Mouse (Mus musculus) limb, embryonic 13.5 days (tissue): ENCODE measurements around the gene Tpcn2. TPM values are rescaled to one million over a fixed set of nuclear protein-coding genes. Genes with fewer than 3 reads are reported as not detected.

ENCODE experiments used
- ATAC-seq: fragments of 200-750 bp; cut with Nextera tagmentation; 2 replicates; pipeline ENCODE4 v1.8.0; 2017; ENCODE audit warnings: low read depth, moderate number of reproducible peaks, moderate TSS enrichment; ENCODE audit not compliant: low FRiP score
- H3K27ac ChIP-seq: fragments of 300-500 bp; sonication (generic); 2 replicates; pipeline ENCODE4 v1.5.1; 2015; ENCODE audit warnings: inconsistent platforms, mild to moderate bottlenecking, moderate library complexity
- H3K27me3 ChIP-seq: fragments of 300-500 bp; sonication (generic); 2 replicates; pipeline ENCODE4 v1.6.1; 2015; ENCODE audit warnings: mild to moderate bottlenecking, inconsistent platforms
- H3K36me3 ChIP-seq: fragments of 300-500 bp; sonication (generic); 2 replicates; pipeline ENCODE4 v1.6.1; 2015; ENCODE audit warnings: inconsistent platforms, mild to moderate bottlenecking, moderate library complexity
- H3K4me1 ChIP-seq: fragments of 300-500 bp; sonication (generic); 2 replicates; pipeline ENCODE4 v1.6.1; 2015; ENCODE audit warnings: inconsistent platforms
- H3K4me2 ChIP-seq: fragments of 300-500 bp; sonication (generic); replicated peaks from 2 replicates; pipeline ENCODE4 v1.6.1; 2015; ENCODE audit warnings: inconsistent platforms, mild to moderate bottlenecking, moderate library complexity
- H3K4me3 ChIP-seq: fragments of 300-500 bp; sonication (generic); 2 replicates; pipeline ENCODE4 v1.5.1; 2015; ENCODE audit warnings: moderate library complexity, mild to moderate bottlenecking, inconsistent platforms
- H3K9ac ChIP-seq: fragments of 300-500 bp; sonication (generic); 2 replicates; pipeline ENCODE4 v1.6.1; 2015; ENCODE audit warnings: mild to moderate bottlenecking, inconsistent platforms
- H3K9me3 ChIP-seq: fragments of 300-500 bp; sonication (generic); 2 replicates; pipeline ENCODE4 v1.6.1; 2016; ENCODE audit warnings: inconsistent platforms
- WGBS: fragments of 180-500 bp; shearing (Covaris S2); methylation state at CpG from one replicate; pipeline ENCODE4 v1.1.7; 2015; 5-methylcytosine and 5-hydroxymethylcytosine counted together
- polyA plus RNA-seq: library from polyadenylated mRNA; unstranded; fragments of >200 nt; fragmentation: Nextera tagmentation; extraction: Ambion mirVana; gene quantifications from 2 replicates; pipeline ENCODE4 v1.2.1, GENCODE M21; 2015

Tpcn2 gene
- polyA plus RNA-seq, 1 experiment from 2014 or later, result 12.6 TPM

DNA sequence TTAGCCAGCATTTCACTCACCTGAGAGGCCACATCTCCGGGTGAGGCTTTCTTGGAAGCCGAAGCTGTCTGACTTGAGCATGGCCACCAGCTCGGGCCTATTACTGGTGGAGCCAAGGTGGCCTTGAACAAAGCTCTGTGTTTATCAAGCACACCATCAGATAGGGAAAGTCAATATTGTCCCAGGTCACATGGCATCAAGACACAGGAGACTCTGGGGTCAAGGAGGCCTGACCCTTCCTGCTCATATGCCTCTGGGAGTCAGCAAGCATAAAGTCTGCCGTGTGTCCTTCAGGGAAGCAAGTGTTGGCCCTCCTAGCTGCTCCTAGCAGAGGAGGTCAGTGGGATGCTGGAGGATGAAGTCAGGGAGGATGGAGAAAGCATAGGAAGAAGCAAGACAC is 75.8 kb downstream of the Tpcn2 start, which contains the start of gene 1810010D01Rik:
Gene 1810010D01Rik, minus strand, starts transcription at position 114 of the 400 bp plus-strand sequence.
- no peak for ATAC-seq
- Histone ChIP-seq H3K27ac (peak within 1 kb of the TSS; percentile 96), H3K4me1 (peaks cover 59% of the 10 kb centered on the region), H3K9me3 (no peaks in the 10 kb centered on the region), H3K36me3 (no peaks in the 10 kb centered on the region), H3K27me3 (no peaks in the 10 kb centered on the region), H3K4me2 (no peak within 1 kb of the TSS), H3K4me3 (no peak within 1 kb of the TSS), H3K9ac (no peak within 1 kb of the TSS; the same call in 1 of the 2 replicates)
- WGBS, result 84% methylated on average over 4 of the region's 4 CpGs

DNA sequence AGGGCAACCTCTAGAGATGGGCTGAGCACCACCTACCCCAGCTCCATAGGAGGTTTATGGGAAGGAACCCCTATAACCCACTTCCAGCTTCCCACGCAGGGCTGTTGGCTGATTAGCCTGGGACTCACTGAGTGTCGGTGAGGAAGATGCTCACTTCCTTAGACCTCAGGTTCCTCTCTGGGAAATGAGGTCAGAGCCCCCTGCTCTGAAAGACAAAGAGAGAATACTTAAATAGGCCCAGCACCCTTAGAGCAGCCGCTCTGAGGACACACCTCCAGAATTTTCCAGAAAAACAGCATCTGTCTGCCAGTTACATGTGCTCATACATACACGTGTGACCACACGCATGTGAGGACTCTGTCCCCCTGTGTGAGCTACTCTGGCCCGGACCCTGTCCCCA is 77.0 kb downstream of the Tpcn2 start:
- Histone ChIP-seq H3K4me2 (peak overlapping the region; percentile 54), H3K36me3 (no peaks in the 10 kb centered on the region), H3K27me3 (no peaks in the 10 kb centered on the region), H3K9me3 (no peaks in the 10 kb centered on the region), H3K4me3 (no peak overlapping the region), H3K4me1 (peaks cover 47% of the 10 kb centered on the region), H3K27ac (peak overlapping the region; percentile 96), H3K9ac (peak overlapping the region; percentile 69)
- WGBS, result 51% methylated on average over 6 of the region's 6 CpGs
- no peak for ATAC-seq

GRCm38 (mm10) chr7:145206056-145206610 is 77.7 kb downstream of the Tpcn2 start:
- ATAC-seq, result peak; percentile 91
- no peaks in the 10 kb centered on the region; the same call in 1 of the 2 replicates for H3K36me3 ChIP-seq

GRCm38 (mm10) chr7:145205363-145205902 is 78.4 kb downstream of the Tpcn2 start:
- Histone ChIP-seq H3K27me3 (no peaks in the 10 kb centered on the region), H3K9me3 (peaks cover 8% of the 10 kb centered on the region), H3K4me2 (peak overlapping the region; percentile 54), H3K27ac (peak overlapping the region; percentile 96), H3K4me3 (no peak overlapping the region), H3K9ac (0 out of 2 replicates have a peak overlapping the region, but pooled peaks have one; percentile 69), H3K36me3 (no peaks in the 10 kb centered on the region; the same call in 1 of the 2 replicates), H3K4me1 (peaks cover 36% of the 10 kb centered on the region)
- ATAC-seq, result no peak
- WGBS, result 89% methylated on average over 4 of the region's 4 CpGs

More at GRCm38 (mm10) chr7:145206056-145206610, 77.7 kb downstream of the Tpcn2 start:
- WGBS, result 2% methylated on average over 34 of the region's 34 CpGs
- Histone ChIP-seq H3K9me3 (peaks cover 7% of the 10 kb centered on the region), H3K4me1 (peaks cover 42% of the 10 kb centered on the region), H3K4me3 (peak overlapping the region; percentile 14; the same call in 1 of the 2 replicates), H3K9ac (peak overlapping the region; percentile 69), H3K27ac (peak overlapping the region; percentile 96), H3K4me2 (peak overlapping the region; percentile 54), H3K27me3 (no peaks in the 10 kb centered on the region)

DNA sequence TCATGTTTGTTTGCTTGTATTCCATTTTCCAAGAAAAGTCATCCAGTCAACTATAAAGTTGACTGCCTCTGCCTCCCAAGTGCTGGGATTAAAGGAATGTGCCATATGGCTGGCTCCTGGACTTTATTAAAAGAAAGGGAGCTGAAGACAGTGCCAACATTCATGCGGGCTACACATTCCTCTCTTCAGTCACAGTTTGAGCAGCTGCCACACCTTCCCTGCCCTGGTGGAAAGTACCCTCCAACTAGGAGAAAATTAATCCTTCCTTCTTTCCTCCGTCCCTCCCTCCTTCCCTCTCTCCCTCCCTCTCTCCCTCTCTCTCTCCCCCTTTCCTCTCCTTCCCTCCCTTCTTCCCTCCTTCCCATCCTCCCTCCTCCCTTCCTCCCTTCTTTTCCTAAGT is 84.1 kb downstream of the Tpcn2 start:
- H3K4me2 ChIP-seq, result no peak overlapping the region
- peak overlapping the region; percentile 58; the same call in 1 of the 2 replicates for H3K27ac ChIP-seq
- no peaks in the 10 kb centered on the region for H3K27me3 ChIP-seq
- no peak for ATAC-seq
- H3K36me3 ChIP-seq, result no peaks in the 10 kb centered on the region; the same call in 1 of the 2 replicates
- WGBS, result 11% methylated on average over 2 of the region's 2 CpGs
- no peak overlapping the region for H3K4me3 ChIP-seq
- no peak overlapping the region for H3K9ac ChIP-seq
- H3K9me3 ChIP-seq, result peaks cover 8% of the 10 kb centered on the region
- H3K4me1 ChIP-seq, result peaks cover 35% of the 10 kb centered on the region

DNA sequence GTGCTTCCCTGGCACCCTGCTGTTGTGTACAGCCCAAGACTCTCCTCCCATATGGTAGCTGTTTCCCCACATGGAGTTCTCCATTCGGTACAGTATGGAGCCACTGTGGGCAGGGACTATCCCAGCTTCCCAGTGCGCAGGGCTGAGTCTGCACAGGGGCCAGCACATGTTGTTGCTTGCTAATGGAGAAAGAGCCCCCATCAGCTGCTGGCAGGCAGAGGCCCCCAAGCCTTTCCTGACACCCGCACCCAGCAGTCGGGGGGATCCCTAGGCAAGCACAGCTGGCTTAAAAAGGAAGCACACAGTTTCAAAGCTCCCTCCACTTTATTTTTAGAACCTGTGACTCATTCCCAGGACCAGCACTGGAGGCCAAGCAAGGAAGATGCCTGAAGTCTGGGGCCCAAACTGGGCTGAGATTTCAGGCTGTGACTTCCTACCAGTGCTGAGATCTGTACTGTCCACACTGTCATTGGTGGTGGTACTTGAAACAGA is 85.5 kb downstream of the Tpcn2 start:
- H3K27me3 ChIP-seq, result no peaks in the 10 kb centered on the region
- H3K36me3 ChIP-seq, result no peaks in the 10 kb centered on the region; the same call in 1 of the 2 replicates
- no peak overlapping the region for H3K4me2 ChIP-seq
- H3K4me1 ChIP-seq, result peaks cover 46% of the 10 kb centered on the region
- H3K9ac ChIP-seq, result no peak overlapping the region
- no peak overlapping the region for H3K4me3 ChIP-seq
- peaks cover 8% of the 10 kb centered on the region for H3K9me3 ChIP-seq
- 30% methylated on average over 4 of the region's 4 CpGs for WGBS
- peak overlapping the region; percentile 78 for H3K27ac ChIP-seq
- no peak for ATAC-seq

DNA sequence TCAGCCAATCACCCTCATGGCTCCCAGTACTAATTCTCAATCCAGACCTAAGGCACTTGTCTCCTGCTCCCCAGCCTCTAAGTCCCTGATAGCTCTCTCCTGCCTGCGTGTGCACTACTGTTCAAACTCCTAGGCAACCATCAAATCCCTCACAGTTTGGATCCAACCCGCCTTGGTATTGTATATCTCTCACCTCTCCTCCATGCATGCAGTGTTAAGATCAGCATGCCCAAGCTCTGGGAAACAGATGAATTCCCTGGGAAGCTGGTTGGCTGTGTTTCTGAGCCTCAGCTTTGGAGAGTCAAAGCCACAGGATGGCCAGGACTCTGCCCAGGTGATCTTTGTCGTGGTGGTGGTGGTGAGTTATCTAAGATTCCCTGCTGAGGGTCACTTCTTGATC is 86.1 kb downstream of the Tpcn2 start:
- H3K27ac ChIP-seq, result peak overlapping the region; percentile 78; the same call in 1 of the 2 replicates
- WGBS, result 44% methylated on average over 3 of the region's 3 CpGs
- no peak overlapping the region for H3K4me3 ChIP-seq
- no peak for ATAC-seq
- H3K9me3 ChIP-seq, result peaks cover 8% of the 10 kb centered on the region
- H3K4me2 ChIP-seq, result no peak overlapping the region
- no peaks in the 10 kb centered on the region for H3K27me3 ChIP-seq
- no peaks in the 10 kb centered on the region; the same call in 1 of the 2 replicates for H3K36me3 ChIP-seq
- H3K4me1 ChIP-seq, result peaks cover 48% of the 10 kb centered on the region
- H3K9ac ChIP-seq, result no peak overlapping the region

- ATAC-seq, result no peak
- WGBS, result 74% methylated on average over 3 of the region's 3 CpGs
- no peak overlapping the region for H3K9ac ChIP-seq
- no peak overlapping the region for H3K4me3 ChIP-seq
- H3K27ac ChIP-seq, result no peak overlapping the region
- H3K27me3 ChIP-seq, result no peaks in the 10 kb centered on the region
- H3K36me3 ChIP-seq, result no peaks in the 10 kb centered on the region; the same call in 1 of the 2 replicates
- peaks cover 8% of the 10 kb centered on the region for H3K9me3 ChIP-seq
- no peak overlapping the region for H3K4me2 ChIP-seq
- H3K4me1 ChIP-seq, result peaks cover 55% of the 10 kb centered on the region
Observed at GRCm38 (mm10) chr7:145197042-145197441, 86.8 kb downstream of the Tpcn2 start.

DNA sequence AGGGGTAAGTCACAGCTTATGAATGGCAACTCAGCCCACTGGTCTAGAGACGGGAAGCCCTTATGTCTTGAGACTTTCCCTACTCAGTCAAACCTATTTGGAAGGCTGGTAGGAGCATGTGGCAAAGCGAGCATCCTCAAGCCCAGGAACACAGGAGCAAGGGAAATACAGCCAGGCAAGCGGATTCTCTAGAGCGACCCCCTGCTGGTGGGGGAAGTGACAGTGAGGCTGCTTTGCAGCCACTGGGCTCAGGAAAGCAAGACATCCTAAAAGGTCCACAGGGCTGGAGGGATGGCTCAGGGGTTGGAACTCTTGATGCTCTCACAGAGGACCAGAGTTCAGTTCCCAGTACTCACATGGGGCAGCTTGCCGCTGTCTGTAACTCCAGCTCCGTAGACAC is 87.5 kb downstream of the Tpcn2 start:
- H3K4me3 ChIP-seq, result no peak overlapping the region
- peaks cover 55% of the 10 kb centered on the region for H3K4me1 ChIP-seq
- 83% methylated on average over 6 of the region's 6 CpGs for WGBS
- no peak overlapping the region for H3K9ac ChIP-seq
- no peaks in the 10 kb centered on the region; the same call in 1 of the 2 replicates for H3K36me3 ChIP-seq
- H3K4me2 ChIP-seq, result no peak overlapping the region
- no peak for ATAC-seq
- H3K9me3 ChIP-seq, result peaks cover 3% of the 10 kb centered on the region
- no peak overlapping the region for H3K27ac ChIP-seq
- H3K27me3 ChIP-seq, result no peaks in the 10 kb centered on the region

GRCm38 (mm10) chr7:145195186-145195927 is 88.5 kb downstream of the Tpcn2 start:
- Histone ChIP-seq H3K9me3 (no peaks in the 10 kb centered on the region), H3K27me3 (no peaks in the 10 kb centered on the region), H3K4me2 (no peak overlapping the region), H3K36me3 (no peaks in the 10 kb centered on the region), H3K9ac (no peak overlapping the region), H3K27ac (peak overlapping the region; percentile 87), H3K4me1 (peaks cover 55% of the 10 kb centered on the region), H3K4me3 (no peak overlapping the region)
- 50% methylated on average over 5 of the region's 5 CpGs for WGBS
- ATAC-seq, result no peak

- Histone ChIP-seq H3K4me2 (peak overlapping the region; percentile 19; the same call in 1 of the 2 replicates), H3K27me3 (no peaks in the 10 kb centered on the region), H3K9ac (no peak overlapping the region), H3K4me3 (no peak overlapping the region), H3K9me3 (no peaks in the 10 kb centered on the region), H3K27ac (peak overlapping the region; percentile 87), H3K4me1 (peaks cover 59% of the 10 kb centered on the region), H3K36me3 (no peaks in the 10 kb centered on the region)
- ATAC-seq, result peak; percentile 66
- WGBS, result 60% methylated on average over 3 of the region's 3 CpGs
Observed at GRCm38 (mm10) chr7:145194455-145195161, 89.2 kb downstream of the Tpcn2 start.
